In the genomic region with DNA sequence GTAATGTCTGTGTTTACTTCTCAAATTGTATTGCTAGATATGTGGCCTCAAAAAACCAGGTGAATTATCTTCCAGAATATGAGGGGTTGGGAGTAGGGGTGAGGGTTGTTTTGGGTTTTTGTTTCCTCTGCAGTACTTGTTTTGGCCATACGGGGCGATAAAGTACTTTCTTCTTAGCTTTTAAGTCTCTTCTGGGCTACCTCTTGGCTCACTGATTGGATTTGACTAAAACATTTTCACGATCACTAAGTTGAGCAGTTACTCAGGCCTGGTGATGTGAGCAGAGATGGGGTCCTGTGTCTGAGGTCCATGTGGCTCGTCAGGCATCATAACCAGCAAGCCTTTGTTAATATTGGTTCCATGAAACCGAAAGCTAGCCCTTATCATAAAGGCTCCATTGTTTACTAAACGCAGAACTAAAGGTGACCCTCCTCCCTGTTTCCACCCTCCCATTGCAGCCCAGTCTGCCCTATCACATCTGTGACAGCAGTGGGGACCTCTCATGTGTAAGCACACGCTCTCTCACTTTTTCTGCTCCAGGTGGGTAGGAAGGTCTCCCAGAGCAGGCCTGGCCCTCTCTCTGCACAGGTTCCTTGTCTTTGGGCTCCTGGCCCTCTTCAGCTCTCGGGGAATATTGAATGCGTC, we compare ENCODE assay signal across 8 mouse cellular contexts. TPM values are rescaled to one million over a fixed set of nuclear protein-coding genes. Genes with fewer than 3 reads are reported as not detected.
DNase-seq lines count a peak whose midpoint lies in the region; ATAC-seq lines count a peak whose summit lies in the region.

No protein-coding gene starts in this region.

- intact Hi-C loops in heart, postnatal 10 days (cut with DNase I), result loop anchor here (1.0 to 5.0 kb wide), 3 partner anchors 56 to 211 kb away; no protein-coding TSS in a partner anchor
- intact Hi-C loops in gastrocnemius, postnatal 36 days (cut with DNase I), result loop anchor here (2.0 to 5.0 kb wide), 2 partner anchors 56 to 82 kb away; no protein-coding TSS in a partner anchor

- ATAC-seq in megakaryocyte-erythroid progenitor cell, adult 5-6 weeks (replicated peaks; ENCODE audit: low FRiP score, low TSS enrichment, poor library complexity, severe bottlenecking), result peak; percentile 68; the same call in 1 of the 2 replicates

- DNase-seq in layer of hippocampus, postnatal 10 days (ENCODE audit: low spot score in 2 of 2), result peak; percentile 43 to 48
- DNase-seq in layer of hippocampus, adult 11-12 months (ENCODE audit: low spot score), result no peak
- DNase-seq in ZHBTc4 (ENCODE audit: low read depth, low spot score), result peak; percentile 68
- DNase-seq in heart, postnatal 10 days, result peak; percentile 35 to 67
- no peak for DNase-seq in right cerebral cortex, postnatal 10 days (ENCODE audit: low spot score in 2 of 2)
- no peak for DNase-seq in left cerebral cortex, adult 9 months (ENCODE audit: low spot score in 2 of 2)
- DNase-seq in gastrocnemius, postnatal 36 days, result no peak

RNA-seq across cellular contexts. Expression of gene B130006D01Rik, which starts 47.5 kb away (rescaled TPM):
- 1 to 10 TPM; 1.6 to 1.8 TPM for total RNA-seq in layer of hippocampus, postnatal 10 days (2021)
- total RNA-seq in heart, postnatal 10 days (2021), result under 1 TPM; 0.47 to 0.79 TPM
- 7.1 and 7.5 TPM in 2 replicates for total RNA-seq in megakaryocyte-erythroid progenitor cell, adult 5-6 weeks (2014; fragmentation: Nextera tagmentation)
- 1.5 TPM in 1 of 2 replicates, not detected in the other for total RNA-seq in megakaryocyte-erythroid progenitor cell, adult 5-6 weeks (2017)
- under 1 TPM; 0.56 to 0.57 TPM for total RNA-seq in gastrocnemius, postnatal 36 days (2021)

RNA-seq across cellular contexts. Expression of gene Phospho1, which starts 53.5 kb away (rescaled TPM):
- 10 to 100 TPM; 17.8 to 21.3 TPM for total RNA-seq in layer of hippocampus, postnatal 10 days (2021)
- 100 to 1,000 TPM; 129 to 148 TPM for total RNA-seq in heart, postnatal 10 days (2021)
- total RNA-seq in megakaryocyte-erythroid progenitor cell, adult 5-6 weeks (2014; fragmentation: Nextera tagmentation), result 5.6 and 7.5 TPM in 2 replicates
- total RNA-seq in megakaryocyte-erythroid progenitor cell, adult 5-6 weeks (2017), result 0.56 and 3.2 TPM in 2 replicates
- 100 to 1,000 TPM; 287 to 314 TPM for total RNA-seq in gastrocnemius, postnatal 36 days (2021)

RNA-seq across cellular contexts. Expression of gene Zfp652, which starts 58.4 kb away (rescaled TPM):
- total RNA-seq in layer of hippocampus, postnatal 10 days (2021), result 10 to 100 TPM; 51.1 to 52.1 TPM
- 10 to 100 TPM; 48.9 to 52.2 TPM for total RNA-seq in heart, postnatal 10 days (2021)
- 43.0 and 54.5 TPM in 2 replicates for total RNA-seq in megakaryocyte-erythroid progenitor cell, adult 5-6 weeks (2014; fragmentation: Nextera tagmentation)
- total RNA-seq in megakaryocyte-erythroid progenitor cell, adult 5-6 weeks (2017), result 27.4 and 28.2 TPM in 2 replicates
- total RNA-seq in gastrocnemius, postnatal 36 days (2021), result 10 to 100 TPM; 83.7 to 86.6 TPM

Comparison
In these comparisons a context has a peak if more than half of its experiments do, and no peak if none do; other contexts are left out.
1. DNase-seq: peak in layer of hippocampus, postnatal 10 days (2 of 2), ZHBTc4 (single experiment) and heart, postnatal 10 days (2 of 2); none in layer of hippocampus, adult 11-12 months (single experiment), right cerebral cortex, postnatal 10 days (0 of 2), left cerebral cortex, adult 9 months (0 of 2) and gastrocnemius, postnatal 36 days (0 of 2).
2. RNA of gene Phospho1, which starts 53.5 kb away (total RNA-seq): 287 to 314 TPM in gastrocnemius, postnatal 36 days and 129 to 148 TPM in heart, postnatal 10 days; 17.8 to 21.3 TPM in layer of hippocampus, postnatal 10 days and 0.56 to 7.5 TPM in megakaryocyte-erythroid progenitor cell, adult 5-6 weeks; every median in the first group is over 4 times any median in the second.